Mouse (Mus musculus): ENCODE results near the gene Chd1.
A peak's percentile ranks its signal among the peaks of the same experiment; 100 is the strongest.

DNA sequence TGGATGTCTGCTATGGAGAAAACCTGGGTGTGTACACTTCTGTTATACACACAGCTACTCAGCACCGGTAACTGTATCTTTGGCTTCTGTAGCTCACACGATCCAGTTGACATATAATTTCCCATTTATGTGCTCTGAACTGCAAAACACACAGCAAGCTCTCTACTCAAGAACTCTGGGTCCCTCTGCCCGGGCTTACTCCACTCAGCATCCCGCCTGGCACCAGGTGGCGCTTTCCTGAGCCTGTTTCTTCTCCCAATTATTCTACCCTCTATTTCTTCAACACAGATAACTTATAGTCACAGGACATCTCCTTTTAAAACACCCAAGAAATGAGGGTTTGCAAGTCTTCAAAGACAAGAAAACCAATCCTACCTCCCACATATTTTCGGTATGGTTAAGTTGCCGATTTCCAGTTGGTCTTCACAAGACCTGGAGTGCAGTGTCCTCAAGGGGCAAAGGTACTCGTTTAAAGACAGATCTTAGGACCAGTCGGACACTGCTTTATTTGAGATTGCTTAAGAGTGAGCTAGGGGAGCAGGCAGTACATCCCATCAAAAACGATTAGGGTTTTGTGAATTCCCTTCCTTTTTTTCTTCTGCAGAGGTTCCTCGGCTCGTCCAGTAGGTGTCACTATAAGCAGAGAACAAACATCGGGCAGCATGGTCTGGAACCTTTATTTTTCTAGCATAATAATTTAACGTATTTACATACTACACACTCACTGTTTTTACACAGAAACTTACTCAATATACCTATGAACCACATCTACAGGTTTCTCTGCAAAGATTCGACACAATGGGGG, 99.4 kb downstream of the Chd1 start:
- TF ChIP-seq CTCF (IDR thresholded peaks at IDR 0.05; ENCODE audit: low read depth, low read length): peak; percentile 53; the same call in 1 of the 2 replicates
- no peak for TF ChIP-seq POLR2A (IDR thresholded peaks at IDR 0.05; ENCODE audit: extremely low read depth, insufficient read depth, low read length)

Measured in liver, adult 2 months (tissue).